Mouse (Mus musculus): ENCODE measurements at regions not wholly inside any gene's neighbourhood (a gene's known extent, or its start where the extent isn't known, plus 50 kb on each side); places are given as distances from the start of the nearest gene placed in this dataset.

GRCm38 (mm10) chr11:64599178-64599577 lies 162.7 kb upstream of the F930015N05Rik start:
- TF ChIP-seq HCFC1 (IDR thresholded peaks at IDR 0.05; ENCODE audit: borderline replicate concordance, insufficient read depth, low read length) = no peak
- no peak for TF ChIP-seq CHD2 (IDR thresholded peaks at IDR 0.05; ENCODE audit: low read depth, low read length)
- no peak for TF ChIP-seq ZC3H11A (IDR thresholded peaks at IDR 0.05; ENCODE audit: borderline replicate concordance, low read depth, low read length)
- TF ChIP-seq ZNF384 (IDR thresholded peaks at IDR 0.05; ENCODE audit: low read depth, low read length) = no peak
